Mouse (Mus musculus): ENCODE measurements around the gene Rtp4.

Gene Rtp4

GRCm38 (mm10) chr16:23515766-23516165 lies 4.3 kb upstream of the Rtp4 start:
- 43% methylated on average over 3 of the region's 3 CpGs for WGBS

- WGBS: 59% methylated on average over 2 of the region's 2 CpGs
Measured at GRCm38 (mm10) chr16:23516606-23517005, 3.5 kb upstream of the Rtp4 start.

GRCm38 (mm10) chr16:23517230-23517629 lies 2.9 kb upstream of the Rtp4 start:
- 86% methylated on average over 5 of the region's 5 CpGs for WGBS

GRCm38 (mm10) chr16:23517754-23518566 lies 2.1 kb upstream of the Rtp4 start:
- WGBS: 46% methylated on average over 20 of the region's 20 CpGs

GRCm38 (mm10) chr16:23518567-23519369 lies 1.3 kb upstream of the Rtp4 start:
- 56% methylated on average over 10 of the region's 10 CpGs for WGBS

GRCm38 (mm10) chr16:23519771-23520170 lies 320 bp upstream of the Rtp4 start:
- 0% methylated on average over 1 of the region's 1 CpGs for WGBS

- 22% methylated on average over 5 of the region's 5 CpGs for WGBS
Measured at GRCm38 (mm10) chr16:23521092-23521491, 1.0 kb downstream of the Rtp4 start.

GRCm38 (mm10) chr16:23522081-23522480 lies 2.0 kb downstream of the Rtp4 start:
- WGBS: 85% methylated on average over 5 of the region's 5 CpGs

GRCm38 (mm10) chr16:23529186-23529585 lies 9.1 kb downstream of the Rtp4 start:
- 44% methylated on average over 4 of the region's 4 CpGs for WGBS

- WGBS: 92% methylated on average over 3 of the region's 3 CpGs
Measured at GRCm38 (mm10) chr16:23533707-23534106, 13.6 kb downstream of the Rtp4 start.

GRCm38 (mm10) chr16:23541046-23541445 lies 21.0 kb downstream of the Rtp4 start:
- WGBS: 74% methylated on average over 4 of the region's 4 CpGs

GRCm38 (mm10) chr16:23542866-23543265 lies 22.8 kb downstream of the Rtp4 start:
- 57% methylated on average over 4 of the region's 4 CpGs for WGBS

- WGBS: 80% methylated on average over 7 of the region's 7 CpGs
Measured at GRCm38 (mm10) chr16:23544361-23544760, 24.3 kb downstream of the Rtp4 start.

- 95% methylated on average over 4 of the region's 4 CpGs for WGBS
Measured at GRCm38 (mm10) chr16:23547783-23548182, 27.7 kb downstream of the Rtp4 start.

GRCm38 (mm10) chr16:23550346-23550980 lies 30.4 kb downstream of the Rtp4 start:
- 29% methylated on average over 8 of the region's 8 CpGs for WGBS

GRCm38 (mm10) chr16:23550981-23551582 lies 31.0 kb downstream of the Rtp4 start:
- 64% methylated on average over 18 of the region's 18 CpGs for WGBS

GRCm38 (mm10) chr16:23554673-23555072 lies 34.6 kb downstream of the Rtp4 start:
- whole genome bisulfite sequencing: 95% methylated on average over 5 of the region's 5 CpGs

GRCm38 (mm10) chr16:23557195-23557594 lies 37.1 kb downstream of the Rtp4 start:
- 90% methylated on average over 5 of the region's 5 CpGs for WGBS

- 95% methylated on average over 2 of the region's 2 CpGs for WGBS
Measured at GRCm38 (mm10) chr16:23557669-23558068, 37.6 kb downstream of the Rtp4 start.

- 61% methylated on average over 4 of the region's 4 CpGs for WGBS
Measured at GRCm38 (mm10) chr16:23568369-23568958, 48.4 kb downstream of the Rtp4 start.

GRCm38 (mm10) chr16:23574561-23574960 lies 54.5 kb downstream of the Rtp4 start:
- WGBS: 97% methylated on average over 2 of the region's 2 CpGs

Measured in cerebral cortex, adult 2 months (tissue).